Mouse (Mus musculus) Patski (cell line): ENCODE data around the gene Fbxo24. TPM values are rescaled to one million over a fixed set of nuclear protein-coding genes. Genes with fewer than 3 reads are reported as not detected.
A peak's percentile ranks its signal among the peaks of the same experiment; 100 is the strongest.

Experiments
- ATAC-seq: fragments of 100-300 bp; one replicate; pipeline ENCODE4 v1.8.0; 2021
- CTCF ChIA-PET: fragments of 350-600 bp; sonication (Branson Sonifier 250); formaldehyde crosslinking; loops from one replicate; lab custom pipeline; 2022; ENCODE audit warnings: inconsistent platforms; lab: Charles Lee
- POLR2A ChIA-PET: fragments of 350-600 bp; sonication (Branson Sonifier 250); formaldehyde crosslinking; loops from one replicate; lab custom pipeline; 2022; ENCODE audit warnings: antibody characterized with exemption, inconsistent platforms; lab: Charles Lee
- DNase-seq: peaks from one replicate; pipeline ENCODE4 v3.0.0-alpha.2; 2011; ENCODE audit warnings: low read depth, low spot score
- H3K27me3 ChIP-seq: fragments of 371-371 bp; one replicate; pipeline ENCODE4 v1.5.1; 2021
- CTCF ChIP-seq: fragments of 100-300 bp; IDR thresholded peaks from one replicate; pipeline ENCODE4 v1.5.1; 2021
- in situ Hi-C: fragments of 300-500 bp; cut with MboI; formaldehyde crosslinking; loops from 3 replicates; pipeline ENCODE4 v1.11.1; 2018; ENCODE audit warnings: low pct_unique_long_range_greater_than_20kb, mixed read lengths
- polyA plus RNA-seq: library from polyadenylated mRNA; unstranded; gene quantifications from one replicate; pipeline ENCODE4 v1.2.3, GENCODE M21; 2021

The Fbxo24 gene
- polyA plus RNA-seq, 1 experiment from 2014 or later, result 2.5 TPM

GRCm38 (mm10) chr5:137610548-137611244, 18.1 kb downstream of the Fbxo24 start:
- H3K27me3 ChIP-seq, result no peaks in the 10 kb centered on the region
- no peak for DNase-seq
- in situ Hi-C loops, result no loop called here
- POLR2A ChIA-PET, result interaction anchor here (0.8 to 4.1 kb wide), 5 partner anchors 9 to 84 kb away, joined by 3 to 31 read pairs (median 5); partner anchors contain the start of genes Fbxo24, Gm20605 and Lrch4
- CTCF ChIA-PET, result interaction anchor here (0.7 to 1.5 kb wide), 3 partner anchors 9 to 104 kb away, joined by 3 to 4 read pairs (median 3); no protein-coding TSS in a partner anchor
- TF ChIP-seq CTCF, result no peak
- peak; percentile 12 for ATAC-seq

GRCm38 (mm10) chr5:137610056-137610455, 18.7 kb downstream of the Fbxo24 start:
- ChIA-PET CTCF (interaction anchor here (1.1 kb wide), 1 partner anchor 38 kb away, joined by 3 read pairs; no protein-coding TSS in a partner anchor), POLR2A (interaction anchor here (1.0 to 2.0 kb wide), 4 partner anchors 10 to 78 kb away, joined by 3 to 7 read pairs (median 4); no protein-coding TSS in a partner anchor)
- no peaks in the 10 kb centered on the region for H3K27me3 ChIP-seq
- DNase-seq (no peak), ATAC-seq (no peak)
- in situ Hi-C loops, result no loop called here
- TF ChIP-seq CTCF, result no peak

- TF ChIP-seq CTCF, result no peak
- in situ Hi-C loops, result no loop called here
- no peak for DNase-seq
- no peaks in the 10 kb centered on the region for H3K27me3 ChIP-seq
- ATAC-seq, result no peak
- CTCF ChIA-PET, result interaction anchor here (1.0 to 1.1 kb wide), 2 partner anchors 43 to 107 kb away, joined by 3 to 5 read pairs; partner anchors contain the start of gene Pop7
- POLR2A ChIA-PET, result interaction anchor here (0.6 to 1.2 kb wide), 6 partner anchors 10 to 139 kb away, joined by 3 to 6 read pairs (median 3); partner anchors contain the start of gene Pop7
Measured at GRCm38 (mm10) chr5:137609292-137609691, 19.5 kb downstream of the Fbxo24 start.

- CTCF ChIA-PET, result interaction anchor here (1.0 to 1.1 kb wide), 2 partner anchors 43 to 106 kb away, joined by 3 to 5 read pairs; partner anchors contain the start of gene Pop7
- no peak for DNase-seq
- TF ChIP-seq CTCF, result no peak
- POLR2A ChIA-PET, result interaction anchor here (0.6 to 1.2 kb wide), 5 partner anchors 9 to 140 kb away, joined by 3 to 6 read pairs (median 3); partner anchors contain the start of gene Pop7
- no peaks in the 10 kb centered on the region for H3K27me3 ChIP-seq
- no peak for ATAC-seq
- in situ Hi-C loops, result no loop called here
Measured at GRCm38 (mm10) chr5:137608654-137609190, 20.1 kb downstream of the Fbxo24 start.

GRCm38 (mm10) chr5:137607860-137608653, 20.7 kb downstream of the Fbxo24 start:
- H3K27me3 ChIP-seq, result no peaks in the 10 kb centered on the region
- ATAC-seq (no peak), DNase-seq (no peak)
- no peak for TF ChIP-seq CTCF
- CTCF ChIA-PET, result no interaction called here
- POLR2A ChIA-PET, result interaction anchor here (1.2 kb wide), 1 partner anchor 106 kb away, joined by 3 read pairs; the partner anchor contains the start of gene Pop7
- in situ Hi-C loops, result no loop called here

- in situ Hi-C loops, result loop anchor here (5.0 kb wide), 2 partner anchors 51 to 69 kb away; partner anchors contain the start of genes Epo and Gnb2
- POLR2A ChIA-PET, result interaction anchor here (0.9 to 2.3 kb wide), 3 partner anchors 10 to 70 kb away, joined by 4 to 8 read pairs (median 5); partner anchors contain the start of gene Epo
- DNase-seq, result no peak
- TF ChIP-seq CTCF, result no peak
- no peaks in the 10 kb centered on the region for H3K27me3 ChIP-seq
- CTCF ChIA-PET, result no interaction called here
- no peak for ATAC-seq
Measured at GRCm38 (mm10) chr5:137601365-137601729, 27.5 kb downstream of the Fbxo24 start.

GRCm38 (mm10) chr5:137600619-137601364, 28.0 kb downstream of the Fbxo24 start, which contains the start of gene Mospd3:
Gene Mospd3, minus strand, starts transcription at chr5:137601058.
- POLR2A ChIA-PET, result interaction anchor here (0.9 to 2.3 kb wide), 7 partner anchors 9 to 98 kb away, joined by 3 to 8 read pairs (median 4); partner anchors contain the start of genes Epo, Pcolce and Pop7
- DNase-seq (peak; percentile 95), ATAC-seq (peak; percentile 89)
- in situ Hi-C loops, result loop anchor here (5.0 kb wide), 2 partner anchors 52 to 68 kb away; partner anchors contain the start of genes Epo and Gnb2
- CTCF ChIA-PET, result interaction anchor here (0.6 to 1.8 kb wide), 4 partner anchors 49 to 1720 kb away, joined by 3 to 5 read pairs (median 4); partner anchors contain the start of gene Pop7
- no peak for TF ChIP-seq CTCF
- no peaks in the 10 kb centered on the region for H3K27me3 ChIP-seq

- CTCF ChIA-PET, result interaction anchor here (0.6 to 1.8 kb wide), 6 partner anchors 50 to 1720 kb away, joined by 3 to 5 read pairs (median 4); partner anchors contain the start of gene Pop7
- ATAC-seq (peak; percentile 36), DNase-seq (no peak)
- in situ Hi-C loops, result loop anchor here (5.0 kb wide), 2 partner anchors 52 to 68 kb away; partner anchors contain the start of genes Epo and Gnb2
- POLR2A ChIA-PET, result interaction anchor here (0.6 to 2.3 kb wide), 7 partner anchors 9 to 111 kb away, joined by 3 to 8 read pairs (median 4); partner anchors contain the start of genes Epo, Pcolce and Pop7
- no peak for TF ChIP-seq CTCF
- H3K27me3 ChIP-seq, result no peaks in the 10 kb centered on the region
Measured at GRCm38 (mm10) chr5:137600281-137600618, 28.6 kb downstream of the Fbxo24 start.

- DNase-seq, result no peak
- ChIA-PET POLR2A (interaction anchor here (0.5 to 2.3 kb wide), 6 partner anchors 10 to 497 kb away, joined by 3 to 8 read pairs (median 6); partner anchors contain the start of genes Epo and Pcolce), CTCF (interaction anchor here (0.7 to 1.8 kb wide), 5 partner anchors 50 to 98 kb away, joined by 3 to 5 read pairs (median 4); partner anchors contain the start of gene Pop7)
- in situ Hi-C loops, result no loop called here
- no peak for TF ChIP-seq CTCF
- no peak for ATAC-seq
- H3K27me3 ChIP-seq, result no peaks in the 10 kb centered on the region
Measured at GRCm38 (mm10) chr5:137599600-137599999, 29.2 kb downstream of the Fbxo24 start.
